Mouse (Mus musculus): ENCODE measurements around the gene Prkce. TPM values are rescaled to one million over a fixed set of nuclear protein-coding genes. Genes with fewer than 3 reads are reported as not detected.
"Not testable (repeated sequence)": the region's sequence is repeated elsewhere in the genome, so short reads cannot be mapped to it uniquely, and the experiment has no call there.

The Prkce gene
- total and polyA plus RNA-seq, 3 experiments = 2.0 to 6.1 (median 2.7) TPM

GRCm38 (mm10) chr17:86467291-86467898 lies 299.8 kb downstream of the Prkce start:
- Histone ChIP-seq H3K36me3 (replicated peaks) (no peaks in the 10 kb centered on the region), H3K9me3 (replicated peaks) (peaks cover 25% of the 10 kb centered on the region), H3K4me1 (ENCODE audit: insufficient read depth, low read depth, low read length) (no peaks in the 10 kb centered on the region), H3K27me3 (ENCODE audit: insufficient read depth, low read length) (no peaks in the 10 kb centered on the region; the same call in 1 of the 2 replicates), H3K4me3 (ENCODE audit: low read depth, low read length) (no peak overlapping the region)
- no peak for ATAC-seq (ENCODE audit: extremely low read depth, insufficient number of reproducible peaks, low FRiP score, poor library complexity, severe bottlenecking)
- DNase-seq (ENCODE audit: low spot score) = no peak
- TF ChIP-seq TAL1 (conservative IDR thresholded peaks at IDR 0.05; ENCODE audit: low read depth, low read length) (no peak), GATA1 (IDR thresholded peaks at IDR 0.05; ENCODE audit: borderline replicate concordance, low read length) (no peak), GATA2 (IDR thresholded peaks at IDR 0.05; ENCODE audit: borderline replicate concordance, low read depth, low read length) (no peak), POLR2AphosphoS5 (IDR thresholded peaks at IDR 0.05; ENCODE audit: insufficient replicate concordance, low read depth, low read length) (no peak), CTCF (IDR thresholded peaks at IDR 0.05; ENCODE audit: low read depth, low read length) (no peak)

GRCm38 (mm10) chr17:86467967-86468366 lies 300.4 kb downstream of the Prkce start:
- no peak overlapping the region for H3K4me3 ChIP-seq (ENCODE audit: low read depth, low read length)
- DNase-seq (ENCODE audit: low spot score) (no peak), ATAC-seq (ENCODE audit: extremely low read depth, insufficient number of reproducible peaks, low FRiP score, poor library complexity, severe bottlenecking) (no peak)
- no peaks in the 10 kb centered on the region for H3K36me3 ChIP-seq (replicated peaks)
- H3K4me1 ChIP-seq (ENCODE audit: insufficient read depth, low read depth, low read length) = no peaks in the 10 kb centered on the region
- no peaks in the 10 kb centered on the region; the same call in 1 of the 2 replicates for H3K27me3 ChIP-seq (ENCODE audit: insufficient read depth, low read length)
- peaks cover 25% of the 10 kb centered on the region for H3K9me3 ChIP-seq (replicated peaks)
- TF ChIP-seq TAL1 (conservative IDR thresholded peaks at IDR 0.05; ENCODE audit: low read depth, low read length) = no peak

- DNase-seq (ENCODE audit: low spot score) (no peak), ATAC-seq (ENCODE audit: extremely low read depth, insufficient number of reproducible peaks, low FRiP score, poor library complexity, severe bottlenecking) (no peak)
- Histone ChIP-seq H3K27me3 (ENCODE audit: insufficient read depth, low read length) (no peaks in the 10 kb centered on the region; the same call in 1 of the 2 replicates), H3K36me3 (replicated peaks) (no peaks in the 10 kb centered on the region), H3K4me3 (ENCODE audit: low read depth, low read length) (no peak overlapping the region), H3K4me1 (ENCODE audit: insufficient read depth, low read depth, low read length) (no peaks in the 10 kb centered on the region), H3K9me3 (replicated peaks) (peaks cover 25% of the 10 kb centered on the region)
- no peak for TF ChIP-seq GATA1 (IDR thresholded peaks at IDR 0.05; ENCODE audit: borderline replicate concordance, low read length)
Observed at GRCm38 (mm10) chr17:86470160-86470559, 302.6 kb downstream of the Prkce start.

DNA sequence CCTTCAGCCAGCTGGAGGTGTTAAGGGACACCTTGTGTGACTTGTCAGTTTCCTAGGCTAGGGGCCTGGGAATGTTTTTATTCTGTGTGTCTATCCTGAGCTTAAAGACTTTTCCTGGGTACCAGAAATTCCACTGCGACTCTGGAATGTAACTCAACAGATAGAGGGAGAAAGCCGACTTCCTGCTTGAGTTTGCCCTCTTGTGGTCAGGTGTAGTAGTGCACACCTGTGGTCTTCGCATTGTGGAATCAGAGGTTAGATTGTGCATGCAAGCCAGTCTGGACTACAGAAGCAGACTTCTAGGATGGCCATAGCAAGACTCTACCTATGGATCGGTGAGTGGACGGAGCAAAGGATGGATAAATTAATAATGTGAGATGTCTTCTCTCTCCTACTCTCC lies 304.1 kb downstream of the Prkce start:
- Histone ChIP-seq H3K4me3 (ENCODE audit: low read depth, low read length) (no peak overlapping the region), H3K27me3 (ENCODE audit: insufficient read depth, low read length) (no peaks in the 10 kb centered on the region; the same call in 1 of the 2 replicates), H3K4me1 (ENCODE audit: insufficient read depth, low read depth, low read length) (no peaks in the 10 kb centered on the region), H3K36me3 (replicated peaks) (no peaks in the 10 kb centered on the region), H3K9me3 (replicated peaks) (peaks cover 35% of the 10 kb centered on the region)
- no peak for DNase-seq (ENCODE audit: low spot score)
- TF ChIP-seq GATA2 (IDR thresholded peaks at IDR 0.05; ENCODE audit: borderline replicate concordance, low read depth, low read length) = no peak
- peak; percentile 41; the same call in 1 of the 2 replicates for TF ChIP-seq CTCF (IDR thresholded peaks at IDR 0.05; ENCODE audit: low read depth, low read length)
- no peak for ATAC-seq (ENCODE audit: extremely low read depth, insufficient number of reproducible peaks, low FRiP score, poor library complexity, severe bottlenecking)

DNA sequence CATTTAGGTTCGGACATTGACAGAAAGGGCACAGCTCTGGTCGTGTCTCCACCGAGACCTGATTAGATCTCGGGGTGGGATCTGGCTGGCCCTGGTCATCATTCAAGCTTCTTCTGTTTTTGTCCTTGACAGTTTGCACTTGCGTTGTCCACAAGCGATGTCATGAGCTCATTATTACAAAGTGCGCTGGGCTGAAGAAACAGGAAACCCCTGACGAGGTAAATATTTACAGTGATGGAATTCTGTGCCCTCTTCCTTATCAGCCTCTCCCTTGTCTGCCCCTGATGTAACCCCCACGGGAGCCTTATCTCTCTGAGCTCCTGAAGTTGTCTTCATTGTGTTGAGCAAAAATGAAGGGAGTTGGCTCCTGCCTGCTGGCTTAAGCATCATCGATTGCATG lies 309.1 kb downstream of the Prkce start:
- no peak for ATAC-seq (ENCODE audit: extremely low read depth, insufficient number of reproducible peaks, low FRiP score, poor library complexity, severe bottlenecking)
- DNase-seq (ENCODE audit: low spot score) = no peak
- H3K9me3 ChIP-seq (replicated peaks) = peaks cover 39% of the 10 kb centered on the region
- TF ChIP-seq CTCF (IDR thresholded peaks at IDR 0.05; ENCODE audit: low read depth, low read length) (no peak), POLR2AphosphoS5 (IDR thresholded peaks at IDR 0.05; ENCODE audit: insufficient replicate concordance, low read depth, low read length) (no peak), GATA2 (IDR thresholded peaks at IDR 0.05; ENCODE audit: borderline replicate concordance, low read depth, low read length) (no peak), GATA1 (IDR thresholded peaks at IDR 0.05; ENCODE audit: borderline replicate concordance, low read length) (no peak), TAL1 (conservative IDR thresholded peaks at IDR 0.05; ENCODE audit: low read depth, low read length) (no peak)
- H3K36me3 ChIP-seq (replicated peaks) = no peaks in the 10 kb centered on the region
- no peaks in the 10 kb centered on the region for H3K4me1 ChIP-seq (ENCODE audit: insufficient read depth, low read depth, low read length)
- H3K4me3 ChIP-seq (ENCODE audit: low read depth, low read length) = no peak overlapping the region
- H3K27me3 ChIP-seq (ENCODE audit: insufficient read depth, low read length) = no peaks in the 10 kb centered on the region

DNA sequence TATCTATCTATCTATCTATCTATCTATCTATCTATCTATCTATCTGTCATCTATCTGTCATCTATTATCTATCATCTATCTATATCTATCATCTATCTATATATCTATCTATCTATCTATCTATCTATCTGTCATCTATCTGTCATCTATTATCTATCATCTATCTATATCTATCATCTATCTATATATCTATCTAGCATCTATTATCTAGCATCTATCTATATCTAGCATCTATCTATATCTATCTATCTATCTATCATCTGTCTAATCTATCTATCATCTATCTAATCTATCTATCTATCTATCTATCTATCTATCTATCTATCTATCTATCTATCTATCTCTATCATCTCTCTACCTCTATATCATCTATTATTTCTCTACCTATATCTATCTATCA lies 309.8 kb downstream of the Prkce start:
- not testable (repeated sequence) for H3K4me3 ChIP-seq (ENCODE audit: low read depth, low read length); H3K36me3 ChIP-seq (replicated peaks); ATAC-seq (ENCODE audit: extremely low read depth, insufficient number of reproducible peaks, low FRiP score, poor library complexity, severe bottlenecking); H3K27me3 ChIP-seq (ENCODE audit: insufficient read depth, low read length); DNase-seq (ENCODE audit: low spot score); H3K4me1 ChIP-seq (ENCODE audit: insufficient read depth, low read depth, low read length)
- H3K9me3 ChIP-seq (replicated peaks) = peaks cover 45% of the 10 kb centered on the region

- Histone ChIP-seq H3K27me3 (ENCODE audit: insufficient read depth, low read length) (no peaks in the 10 kb centered on the region), H3K9me3 (replicated peaks) (peaks cover 48% of the 10 kb centered on the region), H3K36me3 (replicated peaks) (no peaks in the 10 kb centered on the region), H3K4me3 (ENCODE audit: low read depth, low read length) (no peak overlapping the region), H3K4me1 (ENCODE audit: insufficient read depth, low read depth, low read length) (no peaks in the 10 kb centered on the region)
- ATAC-seq (ENCODE audit: extremely low read depth, insufficient number of reproducible peaks, low FRiP score, poor library complexity, severe bottlenecking) (no peak), DNase-seq (ENCODE audit: low spot score) (no peak)
- TF ChIP-seq POLR2AphosphoS5 (IDR thresholded peaks at IDR 0.05; ENCODE audit: insufficient replicate concordance, low read depth, low read length) (no peak), GATA2 (IDR thresholded peaks at IDR 0.05; ENCODE audit: borderline replicate concordance, low read depth, low read length) (no peak), CTCF (IDR thresholded peaks at IDR 0.05; ENCODE audit: low read depth, low read length) (no peak), TAL1 (conservative IDR thresholded peaks at IDR 0.05; ENCODE audit: low read depth, low read length) (no peak), GATA1 (IDR thresholded peaks at IDR 0.05; ENCODE audit: borderline replicate concordance, low read length) (no peak)
Observed at GRCm38 (mm10) chr17:86479406-86479805, 311.8 kb downstream of the Prkce start.

All from G1E (cell line).